Mouse (Mus musculus) liver, embryonic 13.5 days (tissue): Measurements from ENCODE around the gene Pkd1l2. TPM values are rescaled to one million over a fixed set of nuclear protein-coding genes. Genes with fewer than 3 reads are reported as not detected.

Source experiments
- ATAC-seq: fragments of 200-750 bp; cut with Nextera tagmentation; 2 replicates; pipeline ENCODE4 v1.8.0; 2017; ENCODE audit warnings: low read depth, mild to moderate bottlenecking, moderate number of reproducible peaks, moderate library complexity
- DNase-seq: peaks from one replicate; pipeline ENCODE4 v3.0.0; 2022
- H3K27ac ChIP-seq: fragments of 300-500 bp; sonication (generic); 2 replicates; pipeline ENCODE4 v1.5.1; 2015; ENCODE audit warnings: moderate library complexity, mild to moderate bottlenecking, inconsistent platforms
- H3K27me3 ChIP-seq: fragments of 300-500 bp; sonication (generic); 2 replicates; pipeline ENCODE4 v1.6.1; 2015; ENCODE audit warnings: mild to moderate bottlenecking, inconsistent platforms
- H3K36me3 ChIP-seq: fragments of 300-500 bp; sonication (generic); 2 replicates; pipeline ENCODE4 v1.6.1; 2015; ENCODE audit warnings: mild to moderate bottlenecking, inconsistent platforms
- H3K4me1 ChIP-seq: fragments of 300-500 bp; sonication (generic); replicated peaks from 2 replicates; pipeline ENCODE4 v1.6.1; 2015; ENCODE audit warnings: inconsistent platforms
- H3K4me2 ChIP-seq: fragments of 300-500 bp; sonication (generic); 2 replicates; pipeline ENCODE4 v1.6.1; 2015; ENCODE audit warnings: inconsistent platforms, mild to moderate bottlenecking, moderate library complexity
- H3K4me3 ChIP-seq: fragments of 300-500 bp; sonication (generic); replicated peaks from 2 replicates; pipeline ENCODE4 v1.5.1; 2015; ENCODE audit warnings: mild to moderate bottlenecking, inconsistent platforms
- H3K9ac ChIP-seq: fragments of 300-500 bp; sonication (generic); 2 replicates; pipeline ENCODE4 v1.6.1; 2015; ENCODE audit warnings: mild to moderate bottlenecking, inconsistent platforms
- H3K9me3 ChIP-seq: fragments of 300-500 bp; sonication (generic); replicated peaks from 2 replicates; pipeline ENCODE4 v1.6.1; 2016; ENCODE audit warnings: inconsistent platforms
- whole genome bisulfite sequencing: fragments of 180-500 bp; shearing (Covaris S2); methylation state at CpG from one replicate; pipeline ENCODE4 v1.1.7; 2015; ENCODE audit not compliant: insufficient replicate concordance; 5-methylcytosine and 5-hydroxymethylcytosine counted together
- polyA plus RNA-seq: library from polyadenylated mRNA; unstranded; fragments of >200 nt; fragmentation: Nextera tagmentation; extraction: Ambion mirVana; gene quantifications from 2 replicates; pipeline ENCODE4 v1.2.1, GENCODE M21; 2015

Gene Pkd1l2
- polyA plus RNA-seq, 1 experiment from 2014 or later = 0.03 TPM

DNA sequence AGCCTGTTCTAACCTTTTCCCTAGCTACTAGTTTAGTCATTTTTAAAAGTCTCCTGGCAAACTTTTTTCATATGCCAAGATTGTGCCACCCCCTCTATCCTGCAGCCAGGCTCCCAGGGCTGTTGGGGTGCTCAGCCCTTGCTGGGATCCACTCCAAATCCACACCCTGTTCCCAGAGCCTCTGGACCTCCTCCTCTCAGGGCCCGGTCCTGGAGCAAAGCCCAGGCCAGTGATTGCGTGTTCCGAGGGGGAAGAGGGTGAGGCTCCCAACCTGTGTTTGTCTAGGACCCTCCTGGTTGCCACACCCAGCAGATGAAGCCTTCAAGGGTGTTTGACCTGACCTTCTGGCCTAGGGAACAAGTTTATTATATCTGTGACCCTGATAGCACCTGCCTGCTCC lies 29.4 kb upstream of the Pkd1l2 start:
- Histone ChIP-seq H3K9me3 (peaks cover 5% of the 10 kb centered on the region; the same call in 1 of the 2 replicates), H3K4me1 (peaks cover 26% of the 10 kb centered on the region), H3K4me3 (no peak overlapping the region), H3K27me3 (no peaks in the 10 kb centered on the region), H3K36me3 (peaks cover 9% of the 10 kb centered on the region), H3K27ac (no peak overlapping the region), H3K4me2 (no peak overlapping the region), H3K9ac (no peak overlapping the region)
- DNase-seq (no peak), ATAC-seq (no peak)
- WGBS = 58% methylated on average over 3 of the region's 3 CpGs

DNA sequence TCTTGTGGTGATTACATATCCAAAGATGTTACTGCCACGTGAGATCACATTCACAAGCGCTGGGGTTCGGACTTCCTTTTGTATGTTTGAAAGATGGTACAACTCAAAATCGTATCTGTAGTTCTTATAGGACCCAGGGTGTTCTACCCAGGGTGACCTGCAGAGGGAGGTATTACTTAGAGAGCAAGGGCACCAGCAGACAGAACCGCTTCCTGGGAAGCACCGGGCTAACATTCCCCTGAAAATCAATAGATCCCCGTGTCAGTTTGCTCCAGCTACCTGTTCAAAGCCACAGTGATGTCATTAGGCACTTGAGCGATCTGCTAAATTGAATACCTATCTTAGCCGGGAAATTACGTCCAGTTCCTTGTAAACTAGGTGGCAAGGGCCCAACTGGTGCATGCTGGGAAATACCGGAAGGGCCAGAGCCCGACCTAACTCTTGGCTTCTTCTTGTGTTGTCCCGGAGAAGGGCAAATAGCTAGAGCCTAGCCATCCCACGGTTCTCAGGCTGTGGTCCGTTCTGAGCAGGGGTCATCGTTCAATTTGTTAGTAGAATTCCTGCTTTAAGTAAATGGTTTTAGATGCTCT lies 27.6 kb upstream of the Pkd1l2 start:
- H3K36me3 ChIP-seq = peaks cover 9% of the 10 kb centered on the region
- no peak overlapping the region for H3K4me3 ChIP-seq
- no peak for ATAC-seq
- H3K4me2 ChIP-seq = peak overlapping the region; percentile 13; the same call in 1 of the 2 replicates
- no peak overlapping the region for H3K9ac ChIP-seq
- H3K4me1 ChIP-seq = peaks cover 10% of the 10 kb centered on the region; the same call in 1 of the 2 replicates
- no peak overlapping the region for H3K27ac ChIP-seq
- DNase-seq = peak; percentile 57
- WGBS = 49% methylated on average over 16 of the region's 16 CpGs
- no peaks in the 10 kb centered on the region for H3K27me3 ChIP-seq
- peaks cover 5% of the 10 kb centered on the region; the same call in 1 of the 2 replicates for H3K9me3 ChIP-seq

DNA sequence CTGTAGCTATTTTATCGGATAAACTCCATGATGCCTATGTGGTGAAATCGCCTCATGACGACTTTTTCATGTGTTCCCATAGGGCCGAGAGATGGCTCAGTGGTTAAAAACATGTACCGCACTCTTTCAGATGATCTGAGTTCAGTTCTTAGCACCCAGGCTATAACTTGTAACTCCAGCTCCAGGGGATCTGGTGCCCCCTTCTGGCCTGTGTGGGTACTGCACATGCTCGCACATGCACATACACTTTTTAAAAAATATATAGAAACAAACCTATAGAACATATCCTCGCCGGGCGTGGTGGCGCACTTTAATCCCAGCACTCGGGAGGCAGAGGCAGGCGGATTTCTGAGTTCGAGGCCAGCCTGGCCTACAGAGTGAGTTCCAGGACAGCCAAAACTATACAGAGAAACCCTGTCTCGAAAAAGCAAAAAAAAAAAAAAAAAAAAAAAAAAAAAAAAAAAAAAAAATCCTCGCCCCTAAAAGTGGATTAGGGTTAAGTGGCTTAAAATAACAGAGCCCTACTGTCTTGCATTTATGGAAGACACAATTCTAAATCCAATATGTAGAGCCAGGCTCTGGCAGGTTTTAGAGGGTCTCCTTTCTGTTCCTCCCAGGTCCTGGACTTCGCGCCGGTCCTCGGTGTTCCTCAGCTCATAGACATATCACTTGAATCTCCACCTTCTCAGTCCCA lies 26.9 kb upstream of the Pkd1l2 start:
- Histone ChIP-seq H3K4me2 (no peak overlapping the region), H3K9ac (no peak overlapping the region), H3K27me3 (no peaks in the 10 kb centered on the region), H3K4me1 (peaks cover 6% of the 10 kb centered on the region; the same call in 1 of the 2 replicates), H3K4me3 (no peak overlapping the region), H3K9me3 (peaks cover 5% of the 10 kb centered on the region; the same call in 1 of the 2 replicates), H3K36me3 (peaks cover 9% of the 10 kb centered on the region), H3K27ac (no peak overlapping the region)
- 85% methylated on average over 19 of the region's 19 CpGs for WGBS
- ATAC-seq = no peak
- DNase-seq = no peak

DNA sequence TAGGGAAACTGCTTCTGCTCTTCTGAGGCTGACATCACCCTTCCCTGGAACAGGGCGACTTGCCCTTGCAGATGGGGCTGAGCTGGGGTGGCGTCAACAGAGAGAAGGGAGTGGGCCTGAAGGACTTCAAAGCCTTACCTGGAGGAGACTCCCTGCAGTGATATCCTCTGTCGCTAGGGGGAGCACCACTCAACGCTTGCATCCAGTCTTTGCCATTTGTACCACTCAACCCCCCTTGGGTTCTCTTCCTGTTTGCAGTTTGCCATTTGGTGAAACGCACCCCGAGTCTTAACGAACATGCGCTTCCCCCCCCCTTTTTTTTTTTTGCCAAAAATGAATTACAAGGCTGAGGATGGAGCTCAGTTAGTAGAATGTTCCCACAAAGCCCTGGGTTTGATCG lies 25.3 kb upstream of the Pkd1l2 start:
- peaks cover 9% of the 10 kb centered on the region for H3K36me3 ChIP-seq
- no peak overlapping the region for H3K4me3 ChIP-seq
- peaks cover 5% of the 10 kb centered on the region; the same call in 1 of the 2 replicates for H3K9me3 ChIP-seq
- H3K4me1 ChIP-seq = peaks cover 4% of the 10 kb centered on the region; the same call in 1 of the 2 replicates
- H3K27ac ChIP-seq = no peak overlapping the region
- H3K27me3 ChIP-seq = no peaks in the 10 kb centered on the region
- WGBS = 12% methylated on average over 9 of the region's 9 CpGs
- no peak overlapping the region for H3K4me2 ChIP-seq
- no peak overlapping the region for H3K9ac ChIP-seq
- peak; percentile 54 for DNase-seq
- no peak for ATAC-seq

GRCm38 (mm10) chr8:117097564-117098191 lies 15.4 kb upstream of the Pkd1l2 start:
- 66% methylated on average over 11 of the region's 11 CpGs for WGBS

GRCm38 (mm10) chr8:117097051-117097563 lies 14.9 kb upstream of the Pkd1l2 start:
- no peak overlapping the region for H3K9ac ChIP-seq
- H3K9me3 ChIP-seq = no peaks in the 10 kb centered on the region
- WGBS = 64% methylated on average over 10 of the region's 10 CpGs
- peaks cover 10% of the 10 kb centered on the region; the same call in 1 of the 2 replicates for H3K36me3 ChIP-seq
- H3K4me3 ChIP-seq = no peak overlapping the region
- peak overlapping the region; percentile 37; the same call in 1 of the 2 replicates for H3K4me2 ChIP-seq
- no peaks in the 10 kb centered on the region for H3K27me3 ChIP-seq
- no peak for DNase-seq
- no peak for ATAC-seq
- no peak overlapping the region for H3K27ac ChIP-seq
- H3K4me1 ChIP-seq = peaks cover 25% of the 10 kb centered on the region

More at GRCm38 (mm10) chr8:117097564-117098191, 15.4 kb upstream of the Pkd1l2 start:
- Histone ChIP-seq H3K9ac (no peak overlapping the region), H3K36me3 (peaks cover 10% of the 10 kb centered on the region; the same call in 1 of the 2 replicates), H3K27me3 (no peaks in the 10 kb centered on the region), H3K4me2 (no peak overlapping the region), H3K27ac (no peak overlapping the region), H3K4me3 (no peak overlapping the region), H3K9me3 (no peaks in the 10 kb centered on the region), H3K4me1 (peaks cover 25% of the 10 kb centered on the region)
- ATAC-seq (no peak), DNase-seq (no peak)

- Histone ChIP-seq H3K4me1 (peaks cover 29% of the 10 kb centered on the region), H3K9ac (no peak within 1 kb of the TSS), H3K27me3 (no peaks in the 10 kb centered on the region), H3K27ac (peak within 1 kb of the TSS; percentile 31; the same call in 1 of the 2 replicates), H3K4me2 (peak within 1 kb of the TSS; percentile 37), H3K4me3 (peak within 1 kb of the TSS; percentile 23), H3K36me3 (peaks cover 10% of the 10 kb centered on the region; the same call in 1 of the 2 replicates), H3K9me3 (no peaks in the 10 kb centered on the region)
- 80% methylated on average over 12 of the region's 12 CpGs for WGBS
- ATAC-seq = 0 out of 2 replicates have a peak, but pooled peaks have one; percentile 48
- no peak for DNase-seq
Observed at GRCm38 (mm10) chr8:117095647-117096046, 13.4 kb upstream of the Pkd1l2 start, which contains the start of gene Bco1. Gene Bco1, plus strand, starts transcription at chr8:117095854.

DNA sequence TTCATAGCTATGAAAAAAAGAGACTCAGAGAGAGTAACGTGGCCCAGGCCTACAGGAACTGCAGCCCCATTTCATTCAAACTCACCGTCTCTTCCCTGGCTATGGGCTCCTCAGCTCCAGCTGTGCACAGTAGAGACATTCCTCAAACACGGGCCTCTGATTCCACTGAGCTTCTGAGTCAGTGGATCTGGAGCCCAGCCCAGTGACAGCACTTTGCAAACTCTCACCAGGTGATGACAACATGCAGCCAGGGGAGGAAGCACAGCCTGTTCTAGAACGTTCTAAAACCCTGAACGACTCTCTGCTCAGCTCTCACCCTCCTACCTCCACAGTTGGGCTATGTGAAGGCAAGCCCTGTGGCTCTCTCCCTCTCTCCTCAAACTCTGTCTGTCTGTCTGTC lies 11.8 kb upstream of the Pkd1l2 start:
- H3K4me3 ChIP-seq = no peak overlapping the region
- no peak overlapping the region for H3K27ac ChIP-seq
- no peaks in the 10 kb centered on the region for H3K9me3 ChIP-seq
- no peak overlapping the region for H3K4me2 ChIP-seq
- 57% methylated on average over 5 of the region's 5 CpGs for WGBS
- H3K36me3 ChIP-seq = peaks cover 3% of the 10 kb centered on the region; the same call in 1 of the 2 replicates
- H3K27me3 ChIP-seq = no peaks in the 10 kb centered on the region
- no peak overlapping the region for H3K9ac ChIP-seq
- ATAC-seq = no peak
- H3K4me1 ChIP-seq = peaks cover 45% of the 10 kb centered on the region
- no peak for DNase-seq

- WGBS = 23% methylated on average over 4 of the region's 4 CpGs
- Histone ChIP-seq H3K4me3 (no peak overlapping the region), H3K36me3 (no peaks in the 10 kb centered on the region), H3K27ac (peak overlapping the region; percentile 5), H3K27me3 (no peaks in the 10 kb centered on the region), H3K9me3 (no peaks in the 10 kb centered on the region), H3K4me2 (no peak overlapping the region), H3K4me1 (peaks cover 70% of the 10 kb centered on the region), H3K9ac (no peak overlapping the region)
- DNase-seq (no peak), ATAC-seq (peak; percentile 18; the same call in 1 of the 2 replicates)
Observed at GRCm38 (mm10) chr8:117089802-117090201, 7.6 kb upstream of the Pkd1l2 start.

- Histone ChIP-seq H3K9ac (no peak overlapping the region), H3K4me3 (no peak overlapping the region), H3K36me3 (no peaks in the 10 kb centered on the region), H3K9me3 (no peaks in the 10 kb centered on the region), H3K4me1 (peaks cover 88% of the 10 kb centered on the region), H3K4me2 (no peak overlapping the region), H3K27me3 (0 out of 2 replicates have a peak, but pooled peaks cover 3% of the 10 kb centered on the region), H3K27ac (no peak overlapping the region)
- ATAC-seq = no peak
- no peak for DNase-seq
Observed at GRCm38 (mm10) chr8:117087036-117087435, 4.8 kb upstream of the Pkd1l2 start.

DNA sequence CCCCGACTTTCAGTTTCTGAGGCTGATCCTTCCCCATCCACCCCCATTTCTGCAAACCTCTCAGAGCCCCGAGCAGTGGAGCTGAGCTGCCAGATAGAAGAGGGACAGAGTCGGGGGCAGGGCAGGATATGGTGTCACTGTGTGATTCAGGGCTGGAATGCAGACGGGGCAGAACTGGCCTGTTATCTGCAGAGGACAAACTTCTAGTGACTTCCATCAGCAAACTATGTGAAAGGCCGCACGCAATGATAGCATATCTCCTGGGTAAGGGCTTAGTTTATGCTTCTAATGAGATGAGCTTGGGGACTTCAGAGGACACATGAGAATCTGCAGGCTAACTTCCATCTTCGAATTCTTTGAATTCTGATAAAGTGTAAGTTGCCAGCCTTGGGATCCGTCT lies 3.3 kb upstream of the Pkd1l2 start:
- Histone ChIP-seq H3K9ac (peak overlapping the region; percentile 42), H3K4me3 (peak overlapping the region; percentile 14), H3K27me3 (peaks cover 12% of the 10 kb centered on the region), H3K9me3 (no peaks in the 10 kb centered on the region), H3K36me3 (no peaks in the 10 kb centered on the region), H3K27ac (peak overlapping the region; percentile 90), H3K4me2 (peak overlapping the region; percentile 57), H3K4me1 (peaks cover 97% of the 10 kb centered on the region)
- 4% methylated on average over 8 of the region's 8 CpGs for WGBS
- peak; percentile 82 for DNase-seq
- ATAC-seq = peak; percentile 94
